Mouse (Mus musculus): ENCODE data around the gene Farp1. TPM values are rescaled to one million over a fixed set of nuclear protein-coding genes. Genes with fewer than 3 reads are reported as not detected.

Farp1 gene
- total RNA-seq (2012; rRNA removed) = 8.4 and 8.6 TPM in 2 replicates

DNA sequence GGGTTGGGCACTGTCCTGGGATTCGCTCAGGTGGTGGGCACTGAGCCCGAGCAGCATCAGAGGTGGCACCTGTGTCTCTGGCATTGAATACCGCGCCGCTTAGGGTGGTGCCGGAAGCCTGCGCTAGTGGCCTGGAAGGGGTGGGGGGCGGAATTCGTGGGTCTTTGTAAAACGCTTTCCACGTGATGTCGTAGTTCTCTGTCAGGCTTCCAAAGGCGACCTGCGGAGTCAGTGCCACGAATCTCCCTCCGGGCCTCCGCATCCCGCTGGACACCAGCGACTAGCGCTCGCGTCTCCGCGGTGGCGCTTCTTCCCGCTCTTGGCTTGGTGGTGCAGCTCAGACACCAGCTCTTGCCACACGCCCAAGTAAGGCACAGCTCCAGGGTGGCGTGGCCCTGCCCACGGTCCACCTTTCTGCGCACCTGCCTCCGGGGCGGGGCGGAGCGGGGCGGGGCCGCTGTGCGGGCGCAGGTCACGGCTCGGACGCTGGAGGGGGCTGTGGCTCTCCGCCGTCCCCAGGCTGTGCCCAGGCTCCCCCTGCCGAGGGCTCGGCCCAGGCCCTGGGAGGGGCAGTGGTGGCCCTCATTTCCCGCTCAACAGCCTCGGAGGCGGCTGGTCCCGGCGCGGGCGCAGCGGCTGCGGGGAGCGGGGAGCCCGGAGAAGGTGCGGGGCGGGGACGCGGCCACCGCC lies at the start of gene Farp1:
Farp1 (plus strand) TSS at position 228 of the 690 bp plus-strand sequence.
- Histone ChIP-seq H3K9ac (ENCODE audit: insufficient read depth, low read depth, low read length, poor library complexity, severe bottlenecking) (peak within 1 kb of the TSS; percentile 72), H3K36me3 (ENCODE audit: control insufficient read depth, insufficient read depth, low read length, poor library complexity, severe bottlenecking) (no peaks in the 10 kb centered on the region), H3K4me3 (ENCODE audit: insufficient read depth in 1 of 2, low read depth in 1 of 2, low read length in 2 of 2, poor library complexity in 1 of 2, severe bottlenecking in 1 of 2) (peak within 1 kb of the TSS; percentile 69 to 82), H3K4me1 (ENCODE audit: control insufficient read depth in 2 of 2, insufficient read depth in 2 of 2, low read length in 2 of 2, poor library complexity in 1 of 2) (peaks cover 0 to 2% of the 10 kb centered on the region in 2 experiments; a peak in 1 of 4 replicates), H3K9me3 (ENCODE audit: control insufficient read depth, insufficient read depth, low read depth, low read length) (no peaks in the 10 kb centered on the region), H3K27ac (ENCODE audit: insufficient read depth, low read depth, low read length, poor library complexity, severe bottlenecking) (no peak within 1 kb of the TSS)
- DNase-seq (ENCODE audit: low read depth, low spot score) = peak; percentile 39
- TF ChIP-seq CHD2 (IDR thresholded peaks at IDR 0.05; ENCODE audit: low read depth, low read length) = no peak
- TF ChIP-seq MAFK (IDR thresholded peaks at IDR 0.05; ENCODE audit: insufficient read depth, low read depth, low read length) = no peak
- TF ChIP-seq HCFC1 (IDR thresholded peaks at IDR 0.05; ENCODE audit: borderline replicate concordance, insufficient read depth, low read length) = no peak
- TF ChIP-seq ZC3H11A (IDR thresholded peaks at IDR 0.05; ENCODE audit: borderline replicate concordance, low read depth, low read length) = no peak
- TF ChIP-seq ZNF384 (IDR thresholded peaks at IDR 0.05; ENCODE audit: low read depth, low read length) = no peak
- in situ Hi-C loops (cut with MboI; ENCODE audit: low sequenced_read_pairs in 2 of 2, unreplicated experiment in 2 of 2) = no loop called here

DNA sequence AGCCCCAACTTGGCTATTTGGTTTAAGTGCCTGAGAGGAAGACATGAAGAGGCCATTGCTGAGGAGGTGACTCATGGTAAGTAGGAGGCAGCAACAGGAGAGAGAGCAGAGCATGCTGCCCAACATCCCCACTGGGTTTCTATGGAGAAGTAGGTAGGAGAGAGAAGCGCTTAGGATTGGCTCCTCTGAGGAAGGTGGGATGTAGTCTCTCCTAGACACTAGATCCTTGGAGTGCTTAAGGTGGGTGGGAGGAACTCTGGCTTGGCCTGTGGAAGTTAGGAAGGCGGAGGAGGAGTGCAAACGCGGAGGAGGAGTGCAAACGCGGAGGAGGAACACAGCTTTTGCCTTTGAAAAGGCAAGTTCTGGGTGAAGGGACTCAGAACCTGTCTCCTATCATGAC lies 45.9 kb upstream of the Farp1 start:
- H3K4me3 ChIP-seq (ENCODE audit: insufficient read depth in 1 of 2, low read depth in 1 of 2, low read length in 2 of 2, poor library complexity in 1 of 2, severe bottlenecking in 1 of 2) = no peak overlapping the region
- H3K27ac ChIP-seq (ENCODE audit: insufficient read depth, low read depth, low read length, poor library complexity, severe bottlenecking) = no peak overlapping the region
- no peaks in the 10 kb centered on the region for H3K9me3 ChIP-seq (ENCODE audit: control insufficient read depth, insufficient read depth, low read depth, low read length)
- in situ Hi-C loops (cut with MboI; ENCODE audit: low sequenced_read_pairs in 2 of 2, unreplicated experiment in 2 of 2) = no loop called here
- no peak for TF ChIP-seq ZC3H11A (IDR thresholded peaks at IDR 0.05; ENCODE audit: borderline replicate concordance, low read depth, low read length)
- DNase-seq (ENCODE audit: low read depth, low spot score) = no peak
- H3K9ac ChIP-seq (ENCODE audit: insufficient read depth, low read depth, low read length, poor library complexity, severe bottlenecking) = no peak overlapping the region
- no peaks in the 10 kb centered on the region for H3K4me1 ChIP-seq (ENCODE audit: control insufficient read depth in 2 of 2, insufficient read depth in 2 of 2, low read length in 2 of 2, poor library complexity in 1 of 2)
- H3K36me3 ChIP-seq (ENCODE audit: control insufficient read depth, insufficient read depth, low read length, poor library complexity, severe bottlenecking) = no peaks in the 10 kb centered on the region

DNA sequence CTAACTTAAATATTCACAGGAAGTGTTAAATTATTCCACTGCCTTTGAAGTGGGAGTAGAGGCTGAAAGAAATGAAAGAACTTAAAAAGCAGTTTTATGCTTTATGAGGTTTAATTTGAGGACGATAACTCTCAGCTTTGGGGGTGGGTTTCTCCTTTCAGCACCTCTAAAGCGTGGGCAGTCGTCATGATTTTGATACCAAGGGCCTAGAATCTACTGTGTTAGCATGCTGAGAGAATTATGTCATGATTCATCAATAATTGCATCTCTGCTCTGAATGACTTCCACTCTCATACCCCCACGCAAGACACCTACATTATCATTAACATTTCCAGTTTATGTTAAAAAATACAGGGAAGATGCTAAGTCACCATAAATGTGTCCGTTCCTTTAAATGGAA lies 37.3 kb upstream of the Farp1 start:
- no peak overlapping the region for H3K4me3 ChIP-seq (ENCODE audit: insufficient read depth in 1 of 2, low read depth in 1 of 2, low read length in 2 of 2, poor library complexity in 1 of 2, severe bottlenecking in 1 of 2)
- H3K9me3 ChIP-seq (ENCODE audit: control insufficient read depth, insufficient read depth, low read depth, low read length) = no peaks in the 10 kb centered on the region
- no peak for TF ChIP-seq HCFC1 (IDR thresholded peaks at IDR 0.05; ENCODE audit: borderline replicate concordance, insufficient read depth, low read length)
- TF ChIP-seq ZNF384 (IDR thresholded peaks at IDR 0.05; ENCODE audit: low read depth, low read length) = no peak
- no peak for TF ChIP-seq CHD2 (IDR thresholded peaks at IDR 0.05; ENCODE audit: low read depth, low read length)
- no peak for TF ChIP-seq MAFK (IDR thresholded peaks at IDR 0.05; ENCODE audit: insufficient read depth, low read depth, low read length)
- no peak for TF ChIP-seq ZC3H11A (IDR thresholded peaks at IDR 0.05; ENCODE audit: borderline replicate concordance, low read depth, low read length)
- in situ Hi-C loops (cut with MboI; ENCODE audit: low sequenced_read_pairs in 2 of 2, unreplicated experiment in 2 of 2) = no loop called here
- H3K36me3 ChIP-seq (ENCODE audit: control insufficient read depth, insufficient read depth, low read length, poor library complexity, severe bottlenecking) = no peaks in the 10 kb centered on the region
- DNase-seq (ENCODE audit: low read depth, low spot score) = no peak
- H3K9ac ChIP-seq (ENCODE audit: insufficient read depth, low read depth, low read length, poor library complexity, severe bottlenecking) = no peak overlapping the region
- H3K4me1 ChIP-seq (ENCODE audit: control insufficient read depth in 2 of 2, insufficient read depth in 2 of 2, low read length in 2 of 2, poor library complexity in 1 of 2) = no peaks in the 10 kb centered on the region
- H3K27ac ChIP-seq (ENCODE audit: insufficient read depth, low read depth, low read length, poor library complexity, severe bottlenecking) = no peak overlapping the region

DNA sequence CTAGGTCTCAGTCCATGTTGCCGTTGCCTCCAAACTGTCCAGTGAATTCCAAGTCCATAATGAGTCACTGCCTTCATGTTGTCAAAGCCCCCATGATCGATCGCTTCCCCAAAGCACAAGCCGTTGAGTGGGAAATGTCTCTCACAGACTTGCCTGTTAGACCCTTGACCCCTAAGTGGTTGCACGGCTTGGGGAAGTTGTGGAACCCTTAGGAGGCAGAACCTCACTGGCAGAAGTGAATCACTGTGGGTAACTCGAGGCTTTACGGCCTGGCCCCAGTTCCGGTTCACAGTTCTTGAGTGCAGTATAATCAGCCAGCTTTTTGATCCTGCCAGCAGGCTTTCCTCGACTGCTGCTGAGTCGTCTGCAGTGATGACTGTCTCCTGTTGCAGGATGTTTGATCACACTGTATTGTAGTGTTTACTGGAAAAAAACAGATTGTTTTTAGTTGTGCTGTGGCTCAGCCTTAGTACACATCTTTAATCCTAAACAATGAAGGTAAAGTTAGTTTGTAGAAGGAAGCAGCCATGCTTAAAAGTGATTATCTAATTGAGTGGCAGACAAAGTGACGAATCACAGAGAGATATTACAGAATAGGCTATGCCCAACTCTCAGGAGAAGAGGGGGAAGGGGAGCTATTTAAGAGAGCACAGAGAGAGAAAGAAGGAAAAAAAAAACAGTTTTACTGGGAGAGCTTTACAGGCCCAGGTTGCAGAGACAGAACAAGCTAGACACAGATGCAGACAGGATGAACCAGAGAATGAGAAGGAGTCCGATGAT lies 34.2 kb upstream of the Farp1 start:
- in situ Hi-C loops (cut with MboI; ENCODE audit: low sequenced_read_pairs in 2 of 2, unreplicated experiment in 2 of 2) = no loop called here
- H3K36me3 ChIP-seq (ENCODE audit: control insufficient read depth, insufficient read depth, low read length, poor library complexity, severe bottlenecking) = no peaks in the 10 kb centered on the region
- H3K27ac ChIP-seq (ENCODE audit: insufficient read depth, low read depth, low read length, poor library complexity, severe bottlenecking) = no peak overlapping the region
- TF ChIP-seq ZC3H11A (IDR thresholded peaks at IDR 0.05; ENCODE audit: borderline replicate concordance, low read depth, low read length) = no peak
- no peak overlapping the region for H3K4me3 ChIP-seq (ENCODE audit: insufficient read depth in 1 of 2, low read depth in 1 of 2, low read length in 2 of 2, poor library complexity in 1 of 2, severe bottlenecking in 1 of 2)
- no peak for DNase-seq (ENCODE audit: low read depth, low spot score)
- H3K9ac ChIP-seq (ENCODE audit: insufficient read depth, low read depth, low read length, poor library complexity, severe bottlenecking) = no peak overlapping the region
- no peaks in the 10 kb centered on the region for H3K4me1 ChIP-seq (ENCODE audit: control insufficient read depth in 2 of 2, insufficient read depth in 2 of 2, low read length in 2 of 2, poor library complexity in 1 of 2)
- H3K9me3 ChIP-seq (ENCODE audit: control insufficient read depth, insufficient read depth, low read depth, low read length) = no peaks in the 10 kb centered on the region

All from ES-E14 (cell line).